Mouse (Mus musculus) hindlimb bud, embryonic 11.5 days (tissue): Measurements from ENCODE around the gene Unc80.

Experiments used
- DNase-seq: peaks from one replicate; pipeline ENCODE4 v3.0.0-alpha.2; 2012; ENCODE audit warnings: low read depth, low spot score; ENCODE audit errors: extremely low spot score

Unc80 gene

DNA sequence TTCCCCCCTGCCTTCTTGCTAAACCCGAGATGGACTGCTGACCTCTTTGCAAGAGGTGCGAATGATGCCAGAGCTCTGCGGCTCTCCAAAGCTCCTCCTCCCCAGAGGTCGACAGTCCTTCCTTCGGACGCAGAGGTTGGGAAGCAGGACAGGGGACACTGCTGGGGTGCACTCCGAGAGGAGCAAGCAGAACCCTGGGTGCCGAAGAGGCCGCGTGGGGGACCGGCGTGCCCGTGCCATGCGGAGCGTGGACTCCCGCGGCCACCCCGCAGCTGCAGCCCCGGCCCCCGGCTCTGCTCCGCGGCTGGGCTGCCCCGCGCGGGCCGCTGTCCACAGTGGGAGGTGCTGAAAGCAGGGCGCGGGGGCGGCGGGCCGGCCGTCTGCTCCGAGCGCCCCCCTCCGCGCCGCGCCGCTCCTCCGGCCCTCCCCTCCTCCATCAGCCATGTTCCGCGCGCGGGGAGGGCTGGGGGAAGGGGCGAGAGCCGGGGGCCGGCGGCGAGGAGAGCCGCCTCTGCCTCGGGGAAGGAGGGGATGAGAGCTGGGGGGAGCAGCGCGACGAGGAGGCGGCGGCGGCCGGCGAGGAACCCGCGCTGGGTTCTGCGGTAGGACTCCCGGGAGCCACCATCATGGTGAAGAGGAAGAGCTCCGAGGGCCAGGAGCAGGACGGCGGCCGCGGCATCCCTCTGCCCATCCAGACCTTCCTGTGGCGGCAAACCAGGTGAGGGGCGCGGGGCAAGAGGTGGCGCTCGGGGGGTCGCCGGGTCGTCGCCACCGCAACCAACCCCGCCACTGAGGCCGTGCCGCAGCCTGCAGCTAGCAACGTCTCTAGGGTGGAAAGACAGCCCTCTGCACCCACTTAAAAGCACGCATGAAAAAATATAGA lies at the start of gene Unc80:
Gene Unc80, plus strand, starts transcription at position 547 of the 883 bp plus-strand sequence.
- DNase-seq = no peak

DNA sequence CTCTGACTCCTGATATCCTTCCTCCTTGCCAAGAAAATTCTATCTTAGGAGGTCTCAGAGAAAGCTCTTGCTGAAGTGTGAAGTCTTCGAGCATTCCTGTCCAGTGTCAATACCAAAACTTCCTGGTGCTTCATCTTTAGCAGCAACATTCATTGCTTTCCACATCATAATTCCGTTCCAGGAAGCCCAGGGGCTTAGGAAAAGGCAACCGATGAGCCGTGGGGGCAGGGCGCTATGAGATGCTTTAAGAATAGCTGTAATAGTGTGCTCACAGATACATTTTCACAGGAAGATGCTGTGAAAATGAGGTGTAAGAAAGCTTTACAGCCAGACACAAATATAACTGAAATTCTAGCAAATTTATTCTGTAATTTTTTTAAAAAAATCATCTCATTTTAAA lies 42.1 kb upstream of the Unc80 start:
- DNase-seq = no peak

GRCm38 (mm10) chr1:66430962-66431361 lies 37.2 kb upstream of the Unc80 start:
- no peak for DNase-seq

- DNase-seq = no peak
Measured at GRCm38 (mm10) chr1:66431472-66431871, 36.7 kb upstream of the Unc80 start.

GRCm38 (mm10) chr1:66438069-66438468 lies 30.1 kb upstream of the Unc80 start:
- no peak for DNase-seq

DNA sequence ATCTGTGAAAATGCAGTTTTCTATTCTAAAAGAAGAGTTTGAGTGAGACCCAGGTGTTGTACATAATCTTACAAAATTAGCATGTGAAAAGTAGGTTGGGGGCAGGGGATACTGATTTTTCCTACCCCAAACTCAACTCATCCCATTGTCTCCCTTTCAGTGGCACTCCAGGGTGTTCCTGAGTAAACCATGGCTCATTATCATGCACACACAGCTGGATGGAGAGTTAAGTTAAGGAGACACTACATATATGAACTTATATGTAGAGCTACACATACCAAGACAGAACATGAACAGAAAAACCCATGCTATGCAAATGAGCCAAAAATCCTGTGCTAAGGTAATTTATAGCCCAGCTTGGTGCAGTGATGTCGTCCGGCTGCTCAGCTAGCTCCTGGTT lies 25.2 kb upstream of the Unc80 start:
- no peak for DNase-seq

- DNase-seq = no peak
Measured at GRCm38 (mm10) chr1:66449471-66449870, 18.7 kb upstream of the Unc80 start.

- DNase-seq = no peak
Measured at GRCm38 (mm10) chr1:66456580-66456979, 11.6 kb upstream of the Unc80 start.

- DNase-seq = no peak
Measured at GRCm38 (mm10) chr1:66457747-66458146, 10.4 kb upstream of the Unc80 start.

DNA sequence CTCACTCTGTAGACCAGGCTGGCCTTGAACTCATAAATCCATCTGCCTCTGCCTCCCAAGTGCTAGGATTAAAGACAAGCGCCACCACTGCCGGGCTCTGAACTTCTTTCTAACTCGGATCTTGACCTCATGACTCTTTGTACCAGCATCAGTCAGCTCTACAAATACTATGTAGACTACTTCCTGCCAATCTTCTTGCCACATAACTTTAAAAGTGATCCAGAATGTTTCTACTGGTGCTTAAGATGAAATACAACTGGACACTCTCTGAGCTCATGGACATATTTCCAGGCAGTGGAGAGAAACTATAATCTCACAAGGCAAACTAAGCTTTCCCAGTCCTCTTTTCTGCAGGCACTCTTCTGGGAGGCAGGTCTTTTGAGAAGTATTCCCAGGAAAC lies 8.8 kb upstream of the Unc80 start:
- DNase-seq = no peak

DNA sequence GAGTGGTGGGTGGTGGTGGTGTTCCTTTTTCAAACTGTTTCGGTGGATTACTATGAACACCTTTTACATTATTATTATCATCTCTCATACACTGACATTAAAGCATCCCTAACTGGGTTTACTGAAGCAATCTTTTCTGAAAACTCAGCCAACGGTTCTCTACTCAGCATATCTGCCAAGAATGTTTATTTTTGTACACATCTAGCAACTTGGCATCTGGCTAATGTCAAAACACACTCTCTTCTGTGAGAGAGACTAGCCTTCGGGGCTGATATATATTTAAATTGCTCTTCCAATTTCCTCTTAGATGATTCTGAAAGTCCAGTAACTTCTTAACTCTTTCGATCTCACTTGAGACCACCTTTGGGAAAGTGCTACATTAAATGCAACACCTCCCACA lies 7.3 kb upstream of the Unc80 start:
- no peak for DNase-seq

DNA sequence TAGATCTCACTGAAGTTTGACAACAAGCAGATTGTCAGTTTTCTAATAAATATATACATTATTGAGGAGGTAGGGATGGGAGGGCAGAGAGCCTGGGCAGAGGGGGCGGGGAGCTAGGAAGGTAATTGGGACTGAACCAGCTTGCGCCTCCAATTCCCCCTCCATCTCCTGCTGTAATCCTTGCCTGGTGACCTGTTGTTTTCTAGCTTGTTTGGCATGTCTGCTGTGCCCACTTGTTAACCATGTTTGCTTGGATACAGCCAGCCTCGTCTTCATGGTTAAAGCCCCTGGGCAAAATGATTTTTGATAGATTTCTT lies 495 bp downstream of the Unc80 start:
- no peak for DNase-seq

DNA sequence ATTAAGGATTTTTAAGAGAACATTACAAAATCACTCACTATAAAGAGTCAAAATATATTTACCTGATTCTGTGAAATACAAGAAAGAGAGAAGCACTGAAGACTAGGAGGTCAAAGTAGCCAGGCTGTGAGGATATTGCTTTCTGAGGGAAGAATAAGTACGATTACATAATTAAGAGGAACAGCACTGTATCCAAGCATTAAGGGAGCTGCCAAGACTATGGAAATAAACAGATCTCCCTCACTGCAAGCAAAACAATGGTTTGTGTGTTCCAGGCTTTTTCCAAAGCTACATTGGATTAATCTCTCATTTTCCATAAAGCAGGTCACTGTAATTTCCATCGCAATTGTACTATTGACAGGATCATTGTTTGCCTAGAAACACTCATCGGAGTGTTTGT lies 14.6 kb downstream of the Unc80 start:
- DNase-seq = no peak

DNA sequence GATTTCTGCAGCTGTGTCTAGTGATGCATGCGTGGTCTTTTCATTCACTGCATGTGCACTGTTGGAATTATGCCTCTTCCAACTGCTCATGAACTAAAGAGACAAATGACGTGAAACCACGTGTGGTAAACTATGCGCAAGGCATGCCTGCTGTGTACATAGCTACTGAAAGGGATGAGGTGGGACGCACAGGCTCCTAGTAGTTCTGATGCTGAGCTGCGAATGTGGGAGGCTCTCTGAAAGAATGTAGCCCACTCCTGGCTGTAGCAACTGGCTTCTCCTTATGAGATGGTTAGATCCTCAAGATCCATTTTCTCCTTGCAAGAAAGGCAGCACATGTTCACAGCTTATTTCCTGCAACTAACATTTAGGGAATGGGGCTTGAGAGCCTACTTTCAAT lies 24.9 kb downstream of the Unc80 start:
- DNase-seq = no peak

- no peak for DNase-seq
Measured at GRCm38 (mm10) chr1:66495310-66496012, 27.3 kb downstream of the Unc80 start.

- DNase-seq = no peak
Measured at GRCm38 (mm10) chr1:66550812-66551211, 82.6 kb downstream of the Unc80 start.

DNA sequence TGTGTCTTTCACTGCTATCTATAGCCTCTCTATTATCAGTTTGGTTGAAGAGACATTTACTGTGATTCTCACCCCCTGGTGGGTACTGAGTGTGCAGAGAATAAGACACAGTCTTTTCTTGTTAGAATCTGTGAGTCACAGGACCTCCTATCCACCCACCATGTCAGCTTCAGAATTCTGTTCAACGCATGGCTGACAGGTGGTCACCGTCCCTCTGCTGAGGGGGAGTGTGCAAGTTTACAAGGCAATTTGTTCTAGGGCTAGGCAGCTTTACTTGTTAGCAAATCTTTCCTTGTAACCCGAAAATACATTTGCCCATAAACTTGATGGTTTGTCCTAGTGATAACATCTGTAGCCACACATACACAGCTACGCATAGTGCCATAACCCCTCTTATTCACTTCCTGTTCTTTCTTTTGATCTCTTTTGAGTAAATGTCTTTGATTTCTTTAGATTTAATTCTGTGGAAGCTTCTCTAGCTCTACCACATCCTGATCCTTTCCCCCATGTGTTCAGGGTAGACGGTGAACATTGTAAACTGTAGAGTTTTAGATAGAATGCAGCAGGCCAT lies 84.3 kb downstream of the Unc80 start:
- no peak for DNase-seq

- DNase-seq = no peak
Measured at GRCm38 (mm10) chr1:66561636-66562270, 93.6 kb downstream of the Unc80 start.

DNA sequence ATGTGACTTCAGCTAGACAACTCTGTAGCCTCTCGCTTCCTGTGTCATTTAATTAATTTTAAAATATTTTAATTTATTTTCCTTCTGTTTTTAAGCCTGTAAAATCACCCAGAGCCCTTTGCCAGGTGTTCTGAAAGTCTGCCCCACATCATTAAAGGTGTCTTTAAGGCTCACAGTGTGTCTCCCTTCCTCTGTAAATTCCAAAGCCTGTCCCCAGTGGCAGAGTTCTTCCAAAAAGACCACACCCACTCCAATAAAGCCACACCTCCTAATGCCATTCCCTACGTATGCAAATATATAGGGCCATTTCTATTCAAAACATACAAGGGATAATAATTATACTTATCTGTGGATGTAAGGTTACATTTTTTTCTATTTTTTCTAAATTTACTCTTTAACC lies 94.2 kb downstream of the Unc80 start:
- DNase-seq = no peak

DNA sequence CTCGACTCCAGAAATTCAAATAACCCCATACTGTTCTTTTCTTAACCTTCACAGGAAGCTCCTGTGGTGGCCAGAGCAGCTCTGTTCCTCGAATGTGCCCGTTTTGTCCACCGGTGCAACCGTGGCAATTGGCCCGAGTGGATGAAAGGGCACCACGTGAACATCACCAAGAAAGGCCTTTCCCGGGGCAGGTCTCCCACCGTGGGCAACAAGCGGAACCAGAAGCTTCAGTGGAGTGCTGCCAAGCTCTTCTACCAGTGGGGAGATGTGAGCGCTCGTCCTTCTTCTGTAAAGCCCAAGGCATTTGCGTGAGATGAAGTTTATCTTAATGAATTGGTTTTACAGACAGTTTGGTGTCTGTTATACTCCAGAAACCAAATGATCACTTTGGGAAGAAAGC lies 101.6 kb downstream of the Unc80 start:
- DNase-seq = no peak

DNA sequence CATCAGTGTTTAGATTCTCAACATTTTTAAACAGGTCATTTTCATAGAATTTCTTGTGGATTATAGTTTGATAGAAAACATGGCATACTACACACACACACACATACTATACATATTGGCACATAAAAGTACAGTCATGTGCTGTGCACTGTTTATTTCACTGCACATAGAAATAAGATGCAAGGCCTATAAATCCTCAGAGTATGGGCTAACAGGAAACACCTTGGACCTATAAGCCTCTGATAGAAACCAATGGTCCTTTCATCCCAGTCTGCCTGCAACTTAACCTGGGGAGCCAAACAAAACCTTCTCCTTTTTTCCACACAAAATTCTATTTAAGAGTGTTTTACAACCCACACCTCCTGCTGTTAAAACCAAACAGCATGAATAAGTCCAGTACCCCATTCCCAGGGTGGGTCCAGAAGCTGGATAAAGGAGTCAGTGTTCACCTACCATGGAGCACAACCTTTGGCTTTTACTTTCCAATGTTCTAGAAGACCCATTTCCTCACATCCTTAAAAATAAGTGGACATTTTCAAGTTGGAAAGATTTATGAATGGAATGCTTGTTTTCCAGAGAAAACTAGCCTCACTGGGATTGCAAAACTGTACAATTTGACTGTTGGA lies 129.1 kb downstream of the Unc80 start:
- no peak for DNase-seq
